Mouse (Mus musculus) CH12F3 (cell line): ENCODE results near the gene Rnaseh2c.

Source experiments
- in situ Hi-C: fragments of 300-500 bp; cut with MboI; formaldehyde crosslinking; loops from 2 replicates; pipeline ENCODE4 v1.14.3; 2020; ENCODE audit warnings: low sequenced_read_pairs

The Rnaseh2c gene

DNA sequence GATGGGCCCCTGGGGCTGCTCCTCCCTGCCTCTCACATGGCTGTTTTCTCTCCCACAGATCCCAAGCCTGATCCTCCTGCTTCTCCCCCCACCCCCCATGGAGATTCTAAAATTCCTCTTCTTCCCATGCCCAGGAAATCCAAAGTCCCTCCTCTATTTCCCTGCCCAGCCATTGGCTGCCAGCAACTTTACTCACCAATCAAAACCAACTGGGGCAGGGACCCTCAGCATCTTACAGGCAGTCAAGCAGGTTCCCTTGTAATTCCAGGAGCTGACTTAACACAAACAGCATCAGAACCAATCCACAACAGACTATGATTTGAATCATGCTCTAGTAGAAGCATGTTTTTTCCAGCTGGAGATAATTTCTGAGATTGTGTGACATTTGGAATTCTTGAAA, 28.2 kb downstream of the Rnaseh2c start:
- in situ Hi-C loops, result no loop called here

DNA sequence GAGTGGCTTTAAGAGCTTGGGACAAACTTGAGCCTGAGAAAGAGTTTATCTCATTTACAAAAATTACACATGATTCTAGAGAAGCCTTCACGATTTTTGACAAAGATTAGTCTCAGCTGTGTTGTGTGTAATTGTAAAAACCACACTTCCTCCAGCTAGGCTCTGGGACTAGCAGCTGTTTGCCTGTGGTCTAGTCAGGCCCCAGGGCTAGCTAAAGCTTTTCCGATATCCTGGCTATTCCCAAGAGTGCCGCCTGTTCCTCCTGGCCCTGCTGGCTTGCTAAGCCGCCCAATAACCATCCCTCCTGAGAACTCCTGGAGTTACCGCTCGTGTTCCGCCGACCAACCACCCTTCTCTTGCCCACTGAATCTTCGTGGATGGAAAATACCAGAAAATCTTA, 30.4 kb downstream of the Rnaseh2c start:
- in situ Hi-C loops, result no loop called here

DNA sequence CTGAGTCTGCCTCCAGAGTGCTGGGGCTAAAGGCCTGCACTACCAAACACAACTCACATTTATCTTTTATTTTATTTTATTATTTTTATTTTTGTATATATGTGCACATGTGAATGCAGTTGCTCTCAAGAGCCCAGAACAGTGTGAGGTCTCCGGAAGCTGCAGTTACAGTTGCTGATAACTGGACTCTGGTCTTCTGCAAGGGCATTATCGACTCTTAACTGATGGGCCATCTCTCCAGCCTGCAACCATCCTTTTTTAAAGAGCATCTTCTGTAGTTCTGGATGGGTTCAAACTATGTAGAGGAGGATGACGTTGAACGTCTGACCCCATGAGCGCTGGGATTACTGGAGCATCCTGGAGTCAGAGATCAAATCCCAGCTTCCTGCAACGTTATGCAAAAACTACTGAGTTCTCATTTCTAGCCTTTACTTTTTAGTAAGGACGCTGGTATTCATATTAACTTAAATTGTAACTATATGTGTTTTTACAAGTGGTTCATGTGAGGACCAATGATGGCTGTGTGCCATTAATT, 34.4 kb downstream of the Rnaseh2c start:
- in situ Hi-C loops, result no loop called here

DNA sequence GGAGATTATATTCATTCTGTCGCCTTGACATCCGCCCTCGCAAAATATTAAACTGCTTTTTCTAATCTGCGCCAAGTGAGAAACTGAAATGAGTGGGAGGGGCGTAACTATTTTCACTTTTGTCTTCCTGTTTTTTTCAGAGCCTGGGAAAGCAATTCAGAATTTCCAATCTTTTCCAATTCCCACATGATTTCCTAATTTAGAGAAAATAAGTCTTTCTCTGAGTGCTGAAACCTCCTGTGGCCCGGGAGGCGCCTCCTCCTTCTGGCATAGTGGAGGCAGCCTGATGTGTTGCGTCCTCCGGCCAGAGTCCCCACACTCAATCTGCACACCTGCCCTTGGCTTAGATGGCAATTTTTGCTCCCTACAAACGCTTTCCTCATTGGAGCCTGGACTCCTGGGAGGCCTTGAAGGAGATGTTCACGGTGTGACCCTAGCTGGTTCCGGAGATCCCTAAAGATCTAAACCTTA, 34.9 kb downstream of the Rnaseh2c start:
- in situ Hi-C loops, result no loop called here

DNA sequence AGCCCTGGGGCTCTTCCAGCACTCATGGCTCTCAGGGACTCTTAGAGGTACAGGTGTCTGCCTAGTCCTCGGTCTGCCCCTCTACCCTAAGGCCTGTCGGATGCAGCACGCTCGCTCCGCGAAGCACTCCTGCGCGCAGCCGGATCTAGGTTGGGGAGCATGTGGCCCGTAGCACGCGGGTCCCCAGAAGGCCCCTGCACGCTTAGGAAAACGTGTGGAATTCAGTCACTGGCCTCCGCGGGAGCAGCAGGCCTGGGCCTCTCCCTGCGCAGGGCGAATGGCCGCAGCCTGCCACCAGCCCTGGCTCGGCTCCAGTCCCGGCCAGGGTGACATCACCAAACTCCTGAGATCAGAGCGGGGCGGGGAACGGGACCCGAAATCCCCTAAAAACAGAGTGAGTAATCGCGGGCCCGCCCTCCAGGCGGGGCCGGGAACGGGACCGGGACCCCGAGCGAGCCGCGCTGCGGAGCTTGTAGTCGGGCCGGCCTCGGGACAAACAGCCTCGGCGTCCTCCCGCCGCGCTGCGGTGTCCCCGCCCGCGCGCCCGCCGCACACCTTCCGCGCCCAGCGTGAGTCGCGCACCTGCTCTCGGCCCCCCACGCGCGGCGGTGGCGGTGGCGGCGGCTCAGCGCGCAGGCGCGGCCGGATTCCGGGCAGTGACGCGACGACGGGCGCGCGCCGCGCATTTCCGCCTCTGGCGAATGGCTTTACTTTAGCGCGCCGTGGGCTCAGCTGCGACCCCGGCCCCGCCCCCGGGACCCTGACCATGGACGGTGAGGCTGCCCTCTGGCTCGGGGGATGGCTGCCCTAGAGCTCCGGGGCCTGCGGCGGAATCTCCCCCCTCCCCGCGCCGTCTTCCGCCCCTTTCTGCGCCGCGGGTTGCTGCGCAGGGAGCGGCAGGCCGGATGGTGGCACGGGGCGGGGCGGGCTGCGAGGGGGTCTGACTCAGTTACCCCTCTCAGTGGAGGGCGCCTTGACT, 35.7 kb downstream of the Rnaseh2c start, which contains the start of gene Rela:
Gene Rela (plus strand): TSS at position 415 of the 979 bp plus-strand sequence.
- in situ Hi-C loops, result no loop called here

DNA sequence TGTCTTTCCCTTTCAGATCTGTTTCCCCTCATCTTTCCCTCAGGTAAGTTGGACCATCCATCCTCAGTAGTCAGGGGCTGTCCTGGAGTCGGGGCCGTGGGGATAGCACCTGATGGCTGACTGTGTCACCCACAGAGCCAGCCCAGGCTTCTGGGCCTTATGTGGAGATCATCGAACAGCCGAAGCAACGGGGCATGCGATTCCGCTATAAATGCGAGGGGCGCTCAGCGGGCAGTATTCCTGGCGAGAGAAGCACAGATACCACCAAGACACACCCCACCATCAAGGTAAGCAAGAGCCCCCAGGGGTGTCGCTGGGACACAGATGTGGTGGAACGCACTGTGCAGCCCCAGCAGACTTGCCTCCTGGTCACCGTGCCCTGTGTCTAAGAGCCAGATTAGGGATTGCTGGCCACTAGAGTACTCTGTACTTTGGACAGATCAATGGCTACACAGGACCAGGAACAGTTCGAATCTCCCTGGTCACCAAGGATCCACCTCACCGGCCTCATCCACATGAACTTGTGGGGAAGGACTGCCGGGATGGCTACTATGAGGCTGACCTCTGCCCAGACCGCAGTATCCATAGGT, 36.8 kb downstream of the Rnaseh2c start:
- in situ Hi-C loops, result no loop called here

DNA sequence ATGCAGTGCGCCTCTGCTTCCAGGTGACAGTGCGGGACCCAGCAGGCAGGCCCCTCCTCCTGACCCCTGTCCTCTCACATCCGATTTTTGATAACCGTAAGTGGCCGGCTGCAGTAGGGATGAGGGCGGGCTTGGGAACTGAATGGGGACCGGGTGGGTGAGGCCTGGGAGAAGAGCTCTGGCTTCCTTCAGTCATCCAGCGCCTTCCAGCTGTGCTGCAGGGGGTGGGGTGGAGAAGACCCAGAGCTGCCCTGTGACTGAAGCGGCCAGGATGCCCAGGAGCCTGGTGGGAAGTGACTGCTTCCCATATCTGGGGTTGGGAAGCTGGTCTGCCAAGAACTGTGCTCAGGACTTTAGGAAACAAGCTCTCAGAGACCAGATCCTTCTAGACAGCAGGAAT, 38.7 kb downstream of the Rnaseh2c start:
- in situ Hi-C loops, result no loop called here

DNA sequence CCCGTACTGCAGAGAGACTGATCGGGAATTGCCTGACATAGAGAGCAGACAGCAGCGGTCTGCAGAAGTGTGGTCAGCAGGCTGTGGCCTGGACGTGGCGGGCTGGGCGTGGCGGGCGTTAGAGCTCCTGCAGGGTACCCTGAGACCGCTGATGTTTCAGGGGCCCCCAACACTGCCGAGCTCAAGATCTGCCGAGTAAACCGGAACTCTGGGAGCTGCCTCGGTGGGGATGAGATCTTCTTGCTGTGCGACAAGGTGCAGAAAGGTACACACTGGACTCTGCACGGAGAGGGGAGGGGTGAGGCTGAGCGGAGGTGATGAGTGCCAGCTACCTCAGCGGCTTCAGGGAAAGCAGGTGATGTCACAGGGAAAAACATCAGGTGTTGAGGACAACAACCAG, 39.3 kb downstream of the Rnaseh2c start:
- in situ Hi-C loops, result no loop called here

DNA sequence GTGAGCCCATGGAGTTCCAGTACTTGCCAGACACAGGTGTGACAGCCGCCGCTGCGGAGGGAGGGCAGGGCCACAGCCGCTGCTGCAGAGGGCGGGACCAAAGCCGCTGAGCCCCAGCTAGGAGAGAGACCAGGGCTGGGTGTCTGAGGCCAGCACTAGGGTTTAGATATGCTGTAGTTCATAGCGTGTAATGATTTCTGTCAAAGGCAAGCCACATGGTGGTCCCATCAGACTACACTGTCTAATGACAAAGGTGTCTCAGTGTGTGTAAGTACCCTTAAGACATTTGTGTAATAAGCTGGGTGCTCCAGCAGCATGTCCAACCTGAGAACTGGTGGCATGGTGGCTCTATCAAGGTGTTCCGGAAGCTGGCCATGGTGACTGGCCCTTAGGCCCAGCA, 40.0 kb downstream of the Rnaseh2c start:
- in situ Hi-C loops, result no loop called here

DNA sequence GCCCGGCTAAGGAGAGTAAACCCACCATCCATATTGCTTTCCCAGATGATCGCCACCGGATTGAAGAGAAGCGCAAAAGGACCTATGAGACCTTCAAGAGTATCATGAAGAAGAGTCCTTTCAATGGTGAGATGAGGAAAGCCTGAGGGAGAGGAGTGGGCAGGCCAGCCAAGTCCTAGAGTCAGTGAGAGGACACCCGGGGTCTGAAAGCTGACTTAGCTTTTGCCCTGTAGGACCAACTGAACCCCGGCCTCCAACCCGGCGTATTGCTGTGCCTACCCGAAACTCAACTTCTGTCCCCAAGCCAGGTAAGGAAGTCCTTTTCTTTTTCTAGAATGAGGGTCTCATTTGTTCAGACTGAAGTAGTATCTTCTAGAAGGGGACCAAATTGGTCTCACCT, 43.6 kb downstream of the Rnaseh2c start:
- in situ Hi-C loops, result no loop called here

DNA sequence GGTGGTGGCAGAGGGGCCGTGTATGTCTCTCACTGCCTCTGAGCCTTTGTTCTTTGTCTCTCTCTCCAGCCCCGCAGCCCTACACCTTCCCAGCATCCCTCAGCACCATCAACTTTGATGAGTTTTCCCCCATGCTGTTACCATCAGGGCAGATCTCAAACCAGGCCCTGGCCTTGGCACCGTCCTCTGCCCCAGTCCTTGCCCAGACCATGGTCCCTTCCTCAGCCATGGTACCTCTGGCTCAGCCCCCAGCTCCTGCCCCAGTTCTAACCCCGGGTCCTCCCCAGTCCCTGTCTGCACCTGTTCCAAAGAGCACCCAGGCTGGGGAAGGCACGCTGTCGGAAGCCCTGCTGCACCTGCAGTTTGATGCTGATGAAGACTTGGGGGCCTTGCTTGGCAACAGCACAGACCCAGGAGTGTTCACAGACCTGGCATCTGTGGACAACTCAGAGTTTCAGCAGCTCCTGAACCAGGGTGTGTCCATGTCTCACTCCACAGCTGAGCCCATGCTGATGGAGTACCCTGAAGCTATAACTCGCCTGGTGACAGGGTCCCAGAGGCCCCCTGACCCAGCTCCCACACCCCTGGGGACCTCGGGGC, 45.2 kb downstream of the Rnaseh2c start:
- in situ Hi-C loops, result no loop called here

DNA sequence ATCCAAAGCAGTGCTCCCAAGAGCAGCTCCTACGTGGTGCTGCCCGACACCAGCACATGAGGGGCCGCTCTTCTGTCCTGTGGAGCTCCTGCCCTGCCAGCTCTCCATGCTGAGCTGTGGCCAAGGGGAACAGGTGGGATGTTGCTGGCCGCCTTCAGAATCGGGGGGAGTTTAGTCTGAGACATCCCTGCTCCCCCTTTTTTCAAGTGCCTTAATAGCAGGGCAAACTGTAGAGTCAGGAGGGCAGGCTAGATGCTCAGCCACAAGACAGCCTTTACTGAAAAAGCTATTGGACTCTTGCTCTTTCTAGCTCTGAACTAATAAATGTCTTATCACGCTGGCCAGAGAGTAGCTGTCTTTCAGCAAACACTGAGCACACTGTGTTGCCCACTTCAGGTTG, 46.1 kb downstream of the Rnaseh2c start:
- in situ Hi-C loops, result no loop called here

DNA sequence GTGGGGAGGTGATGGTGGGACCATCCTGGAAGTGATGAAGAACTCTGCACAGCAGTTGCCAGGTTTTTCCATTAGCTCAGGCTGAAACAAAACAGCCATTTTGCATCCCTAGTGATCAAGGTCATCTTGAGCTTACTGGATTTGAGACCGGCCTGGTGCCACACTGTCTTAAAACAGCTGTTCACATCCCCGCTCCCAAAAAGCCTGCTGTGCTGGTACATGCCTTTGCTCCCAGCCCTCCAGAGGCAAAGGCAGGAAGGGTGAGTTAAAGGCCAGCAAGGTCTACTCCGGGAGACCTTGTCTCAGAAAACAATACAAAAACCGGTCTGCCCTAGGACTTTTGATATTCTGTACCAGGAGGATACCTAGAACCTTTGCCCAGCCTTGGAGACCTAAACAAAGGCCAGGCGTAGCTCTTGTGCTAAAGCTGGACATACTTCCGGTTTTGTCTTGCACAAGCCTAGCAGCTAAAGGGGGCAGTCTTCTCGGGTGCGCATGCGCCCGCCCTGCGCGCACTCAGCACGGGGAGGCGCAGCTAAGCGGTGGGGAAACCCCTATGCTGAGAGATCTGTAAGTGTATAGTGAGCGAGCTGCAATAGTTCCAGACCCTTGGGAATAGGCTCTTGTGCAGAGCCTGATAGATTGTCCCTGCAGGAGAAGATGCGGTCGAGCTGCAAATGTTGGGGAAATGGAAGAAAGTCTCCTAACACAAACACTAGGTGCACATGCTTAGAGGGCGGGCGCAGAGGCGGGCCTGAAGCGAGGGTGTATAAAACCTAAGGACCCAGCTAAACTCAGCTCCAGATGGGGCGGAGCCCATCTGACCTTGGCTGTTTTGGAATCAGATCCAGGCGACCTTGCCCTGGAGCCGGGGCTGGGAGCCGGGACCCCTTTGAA, 47.0 kb downstream of the Rnaseh2c start:
- in situ Hi-C loops, result no loop called here

DNA sequence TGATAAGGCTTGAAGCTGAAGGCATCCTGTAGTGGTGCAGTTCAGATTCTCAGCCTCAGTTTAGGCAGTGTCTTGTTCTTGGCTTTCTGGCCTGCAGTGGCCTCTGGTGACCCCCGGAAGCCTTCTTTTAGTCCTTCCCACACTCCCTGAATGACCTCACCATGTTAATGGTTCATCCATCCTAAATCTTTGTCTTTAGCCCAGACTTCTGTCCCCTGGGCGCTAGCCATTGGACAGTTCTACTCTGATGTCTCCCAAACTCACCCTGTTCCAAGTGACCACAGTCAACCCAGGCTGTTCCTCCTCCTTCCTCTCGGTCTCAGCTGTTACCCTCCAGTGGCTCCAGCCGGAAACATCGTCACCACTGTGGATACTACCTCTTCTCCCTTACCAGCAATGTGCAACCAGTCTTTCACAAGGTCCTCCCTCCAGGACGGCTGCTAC, 47.6 kb downstream of the Rnaseh2c start:
- in situ Hi-C loops, result no loop called here

DNA sequence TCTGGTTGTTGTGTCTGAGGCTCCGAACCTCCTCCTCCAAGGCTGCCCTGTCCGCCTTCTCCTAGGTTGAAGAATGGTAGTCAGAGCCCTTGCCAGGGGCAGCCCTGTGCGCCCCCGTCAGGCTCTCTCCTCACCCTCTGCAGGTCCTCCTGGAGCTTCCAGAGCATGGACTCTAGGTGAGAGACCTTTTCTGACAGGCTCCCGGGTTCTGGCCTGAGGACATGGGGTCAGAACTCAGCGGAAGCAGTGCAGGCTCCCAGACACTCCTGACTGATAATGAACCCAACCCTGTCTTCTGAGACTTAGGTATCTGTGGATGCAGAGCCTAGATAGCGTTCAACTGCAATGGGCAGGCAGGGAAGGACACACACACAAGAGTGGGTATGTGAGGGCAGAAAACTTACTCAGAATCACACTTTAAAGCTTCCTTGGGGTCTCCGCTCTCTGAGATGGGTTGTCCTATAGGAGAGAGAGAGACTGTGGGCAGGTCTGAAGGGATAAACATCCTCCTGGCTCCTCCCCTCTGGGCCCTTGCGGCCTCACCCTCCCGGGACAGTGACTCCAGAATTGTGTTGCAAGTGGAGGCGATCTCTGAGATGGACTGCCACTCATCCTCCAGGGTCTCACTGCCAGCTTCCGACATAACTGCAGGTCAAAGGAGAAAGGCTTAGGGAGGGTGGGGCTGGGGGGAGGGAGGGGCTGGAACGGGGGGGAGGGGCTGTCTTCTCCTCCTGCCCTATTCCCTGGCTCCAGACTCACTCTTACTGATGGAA, 50.0 kb downstream of the Rnaseh2c start:
- in situ Hi-C loops, result no loop called here

DNA sequence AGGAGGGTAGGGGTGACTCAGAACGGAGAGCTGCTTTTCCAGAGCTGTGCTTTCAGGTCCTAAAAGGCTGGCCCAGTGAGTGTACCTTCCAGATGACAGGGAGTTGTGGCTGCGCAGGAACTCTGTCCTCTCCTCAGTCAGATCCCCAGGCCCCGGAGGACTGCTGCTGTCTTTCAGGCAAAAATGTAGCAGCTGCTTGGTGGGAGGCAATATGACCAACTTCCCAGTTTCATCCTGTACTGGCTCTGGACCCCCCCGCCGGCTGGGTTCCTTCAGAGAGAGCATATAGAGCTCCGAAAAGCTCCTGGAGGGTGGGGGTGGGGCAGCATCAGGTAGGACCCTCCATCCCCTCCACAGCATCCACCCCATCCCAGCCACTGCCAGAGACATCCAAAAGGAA, 50.9 kb downstream of the Rnaseh2c start:
- in situ Hi-C loops, result no loop called here

DNA sequence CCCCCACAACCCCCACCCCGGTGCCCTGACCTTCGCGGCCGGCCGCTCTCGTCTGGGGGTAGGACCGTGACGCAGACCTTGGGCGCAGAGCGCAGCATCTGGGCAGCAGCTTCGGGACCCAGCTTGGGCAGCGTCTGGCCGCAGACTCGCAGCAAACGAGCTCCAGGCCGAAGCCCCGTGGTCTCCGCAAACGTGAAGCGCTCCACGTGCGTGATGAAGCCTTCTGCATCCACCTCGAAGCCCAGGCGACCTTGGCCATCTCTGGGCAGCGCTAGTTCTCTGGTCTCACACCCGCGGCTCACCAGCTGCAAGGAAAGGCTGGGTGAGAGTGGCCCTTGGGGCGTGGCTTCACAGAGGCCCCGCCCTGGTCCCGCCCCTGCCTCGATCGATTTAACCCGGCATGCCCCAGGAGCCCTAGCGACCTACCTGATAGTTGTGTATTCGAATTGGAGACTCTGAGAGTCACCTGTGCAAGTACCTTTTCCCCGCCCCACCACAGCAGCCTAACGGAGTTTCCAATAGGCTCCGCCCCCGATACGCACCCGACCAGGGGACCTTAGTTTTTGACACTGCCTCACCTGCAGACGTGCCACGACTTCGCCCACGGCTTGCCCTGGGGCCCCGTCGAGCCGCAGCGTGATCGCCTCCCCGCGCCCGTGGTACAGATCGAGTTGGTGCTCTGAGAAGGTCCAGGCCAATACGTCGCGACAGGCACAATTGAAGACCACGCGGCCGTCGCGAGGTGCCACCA, 52.5 kb downstream of the Rnaseh2c start:
- in situ Hi-C loops, result no loop called here

DNA sequence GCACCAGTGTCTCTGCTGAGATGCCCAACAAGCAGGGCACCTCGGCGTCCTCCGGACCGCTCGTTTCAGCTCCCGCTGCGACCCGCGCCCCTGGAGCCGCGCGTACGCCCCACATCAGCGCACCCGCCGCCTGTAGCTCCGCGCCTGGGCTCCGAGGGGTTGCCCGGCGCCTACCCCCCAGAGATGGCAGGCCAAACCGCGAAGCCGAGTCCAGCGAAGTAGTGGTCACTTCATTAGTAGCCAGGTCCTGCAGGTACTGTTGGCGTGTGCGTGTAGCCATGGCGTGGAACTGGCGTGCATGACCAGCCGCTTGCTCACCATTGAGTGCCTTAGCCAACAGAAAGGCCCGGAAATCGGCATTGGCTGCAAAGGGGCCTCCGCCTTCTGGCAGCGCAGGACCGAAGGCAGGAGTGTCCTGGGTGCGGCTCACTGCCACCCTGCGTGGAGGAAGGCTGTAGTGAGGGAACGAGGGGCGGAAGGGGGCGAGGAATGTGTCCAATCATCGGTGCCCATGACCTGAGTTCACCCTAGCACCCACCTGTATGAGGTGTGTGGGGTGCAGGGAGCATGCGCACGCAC, 53.1 kb downstream of the Rnaseh2c start:
- in situ Hi-C loops, result no loop called here
